Mouse (Mus musculus) cerebellum, adult 18-20 months (tissue): Measurements from ENCODE around the gene Tacc2.
"Not testable (repeated sequence)": the region's sequence is repeated elsewhere in the genome, so short reads cannot be mapped to it uniquely, and the experiment has no call there.

Source experiments
- DNase-seq, 2 experiments: peaks; one replicate each; pipeline ENCODE4 v3.0.0; 2021

Gene Tacc2

GRCm38 (mm10) chr7:130577388-130578003 is at the start of gene Tacc2:
Tacc2 (plus strand) TSS chr7:130577438.
- no peak for DNase-seq

GRCm38 (mm10) chr7:130531138-130531537 is 46.1 kb upstream of the Tacc2 start:
- not testable (repeated sequence) for DNase-seq

GRCm38 (mm10) chr7:130533316-130534260 is 43.6 kb upstream of the Tacc2 start:
- peak; percentile 92 to 93 for DNase-seq

GRCm38 (mm10) chr7:130535174-130535573 is 42.1 kb upstream of the Tacc2 start:
- DNase-seq = no peak

GRCm38 (mm10) chr7:130537068-130537467 is 40.2 kb upstream of the Tacc2 start:
- no peak for DNase-seq

- no peak for DNase-seq
Measured at GRCm38 (mm10) chr7:130540176-130540575, 37.1 kb upstream of the Tacc2 start.

GRCm38 (mm10) chr7:130543181-130543580 is 34.1 kb upstream of the Tacc2 start:
- no peak for DNase-seq

GRCm38 (mm10) chr7:130545401-130545800 is 31.8 kb upstream of the Tacc2 start:
- no peak for DNase-seq

- no peak for DNase-seq
Measured at GRCm38 (mm10) chr7:130545893-130546292, 31.3 kb upstream of the Tacc2 start.

GRCm38 (mm10) chr7:130546421-130546790 is 30.8 kb upstream of the Tacc2 start:
- DNase-seq = no peak

GRCm38 (mm10) chr7:130546791-130547484 is 30.3 kb upstream of the Tacc2 start:
- DNase-seq = peak; percentile 95 to 96

GRCm38 (mm10) chr7:130547635-130548175 is 29.5 kb upstream of the Tacc2 start:
- no peak for DNase-seq

GRCm38 (mm10) chr7:130552780-130553179 is 24.5 kb upstream of the Tacc2 start:
- DNase-seq = peak; percentile 76 to 84

- DNase-seq = peak; percentile 60 to 74
Measured at GRCm38 (mm10) chr7:130553321-130553720, 23.9 kb upstream of the Tacc2 start.

- peak in 1 of 2 experiments; percentile 32 for DNase-seq
Measured at GRCm38 (mm10) chr7:130555597-130555996, 21.6 kb upstream of the Tacc2 start.

- DNase-seq = no peak
Measured at GRCm38 (mm10) chr7:130558592-130558991, 18.6 kb upstream of the Tacc2 start.

GRCm38 (mm10) chr7:130560933-130561332 is 16.3 kb upstream of the Tacc2 start:
- DNase-seq = no peak

GRCm38 (mm10) chr7:130563276-130563675 is 14.0 kb upstream of the Tacc2 start:
- DNase-seq = no peak

- DNase-seq = no peak
Measured at GRCm38 (mm10) chr7:130563880-130564279, 13.4 kb upstream of the Tacc2 start.

- DNase-seq = no peak
Measured at GRCm38 (mm10) chr7:130564596-130564995, 12.6 kb upstream of the Tacc2 start.

GRCm38 (mm10) chr7:130568783-130569436 is 8.3 kb upstream of the Tacc2 start:
- DNase-seq = no peak

- DNase-seq = no peak
Measured at GRCm38 (mm10) chr7:130570472-130570871, 6.8 kb upstream of the Tacc2 start.

GRCm38 (mm10) chr7:130572821-130573220 is 4.4 kb upstream of the Tacc2 start, which contains the start of gene Nsmce4a:
Nsmce4a (minus strand) TSS chr7:130573118.
- no peak for DNase-seq
